Mouse (Mus musculus) neutrophil, adult 65 days (primary cell): ENCODE results near the gene Hoxa4. TPM values are rescaled to one million over a fixed set of nuclear protein-coding genes. Genes with fewer than 3 reads are reported as not detected.

Source experiments
- total RNA-seq: library from RNA; stranded (reverse); gene quantifications from 2 replicates; pipeline ENCODE4 v1.2.4, GENCODE M21; 2023

Hoxa4 gene
- total RNA-seq: 0.32 TPM in 1 of 2 replicates, not detected in the other

DNA sequence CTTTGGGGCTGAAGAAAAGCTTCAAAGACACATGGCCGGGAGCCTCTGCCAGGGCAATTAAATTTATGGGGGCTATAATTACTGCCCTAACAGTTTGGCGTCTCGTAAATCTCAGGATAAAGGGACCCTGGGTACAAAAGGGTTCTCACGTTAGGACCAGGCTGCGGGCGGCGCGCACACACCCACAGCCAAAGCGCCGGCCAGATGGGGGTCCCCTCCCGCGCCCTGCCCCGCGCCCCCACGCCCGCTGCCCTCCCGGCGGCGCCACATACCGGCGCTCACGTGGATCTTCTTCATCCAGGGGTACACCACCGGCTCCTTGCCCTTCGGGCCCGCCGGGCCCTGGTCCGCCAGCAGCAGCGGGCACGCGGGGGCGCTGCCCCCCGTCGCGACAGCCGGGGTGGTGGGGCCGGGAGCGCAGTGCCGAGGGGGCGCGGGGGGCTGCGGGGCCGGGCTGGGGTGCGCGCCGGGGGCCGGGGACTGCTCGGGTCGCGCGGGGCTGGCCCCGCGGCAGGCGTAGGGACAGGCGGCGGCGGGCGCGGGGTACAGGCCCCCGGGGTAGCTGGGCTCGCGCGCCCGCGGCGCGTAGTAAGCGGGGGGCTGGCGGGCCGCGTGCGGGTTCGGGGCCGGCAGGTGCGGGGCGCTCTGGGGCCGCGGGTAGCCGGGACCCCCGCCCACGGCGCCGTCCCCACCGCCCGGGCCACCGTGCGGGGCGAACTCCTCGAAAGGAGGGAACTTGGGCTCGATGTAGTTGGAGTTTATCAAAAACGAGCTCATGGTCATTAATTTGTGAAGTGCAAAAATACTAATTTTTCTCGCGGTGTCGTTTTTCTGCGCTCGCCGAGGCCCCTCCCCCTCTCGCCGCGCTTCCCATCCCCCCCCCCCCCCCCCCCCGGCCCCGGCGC, at the start of gene Hoxa4:
TSS of gene Hoxa4 (minus strand) at position 848 of the 905 bp plus-strand sequence.

DNA sequence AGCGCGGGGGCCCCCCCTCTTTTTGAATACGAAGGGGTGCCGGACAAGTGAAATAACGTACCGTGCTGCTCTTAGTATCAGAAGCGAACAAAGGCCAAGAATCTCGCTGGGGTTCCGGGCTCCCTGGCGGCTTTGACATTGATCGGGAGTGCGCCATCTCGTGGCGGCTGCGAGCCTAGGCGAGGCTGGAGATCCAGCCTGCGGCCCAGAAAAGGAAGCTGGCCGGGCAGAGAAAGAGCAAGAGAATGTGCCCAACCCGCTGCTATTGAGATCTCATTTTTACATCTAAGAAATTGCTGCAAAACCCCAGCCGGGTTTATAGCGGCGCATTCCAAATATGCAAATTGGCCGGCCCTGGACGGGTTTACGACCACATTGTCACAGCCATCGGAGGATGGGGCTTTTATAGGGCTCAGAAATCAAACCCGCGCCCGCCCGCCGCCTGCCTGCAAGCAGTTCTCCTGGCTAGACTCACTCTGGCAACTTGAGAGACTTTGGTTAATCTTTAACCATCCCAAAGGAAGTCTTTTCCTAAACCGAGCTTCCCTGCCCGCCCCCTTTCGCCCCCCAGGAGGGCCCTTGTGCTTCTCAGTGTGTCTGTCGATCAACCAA, 48.9 kb upstream of the Hoxa4 start, which contains the start of gene Hoxa10:
TSS of gene Hoxa10 (minus strand) at position 466 of the 612 bp plus-strand sequence.

DNA sequence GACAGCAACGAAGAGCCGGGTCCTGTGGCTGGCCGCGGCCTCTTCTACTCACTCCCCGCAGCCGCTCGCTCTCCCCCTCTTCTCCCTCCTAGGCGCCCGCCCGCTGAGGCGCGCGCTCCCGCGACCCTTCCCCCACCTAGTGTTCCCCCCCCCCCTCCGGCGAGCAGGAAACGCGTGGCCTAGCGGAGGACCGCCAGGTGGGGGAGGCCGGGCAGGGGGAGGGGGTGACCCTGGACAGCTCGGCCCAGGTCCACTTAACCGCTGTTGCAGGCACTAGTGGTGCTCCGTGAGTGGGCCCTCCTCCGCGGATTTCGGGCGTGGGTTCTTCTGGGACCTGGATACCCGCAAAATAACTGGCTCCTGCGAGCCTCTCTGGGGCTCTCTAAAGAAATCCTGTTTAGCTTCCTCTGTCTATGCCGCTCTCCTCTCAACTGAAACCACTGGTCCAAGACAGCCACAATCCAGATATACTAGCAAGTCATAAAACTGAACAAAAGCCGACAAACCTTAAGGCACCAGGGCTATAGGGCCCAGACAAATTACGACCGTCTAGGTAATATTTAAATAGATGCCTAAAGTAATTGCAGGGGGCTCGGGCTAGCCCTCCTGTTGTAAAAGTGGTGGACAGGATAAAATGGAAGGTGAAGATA, 39.1 kb upstream of the Hoxa4 start, which contains the start of gene Hoxa9:
TSS of gene Hoxa9 (minus strand) at position 574 of the 650 bp plus-strand sequence.

DNA sequence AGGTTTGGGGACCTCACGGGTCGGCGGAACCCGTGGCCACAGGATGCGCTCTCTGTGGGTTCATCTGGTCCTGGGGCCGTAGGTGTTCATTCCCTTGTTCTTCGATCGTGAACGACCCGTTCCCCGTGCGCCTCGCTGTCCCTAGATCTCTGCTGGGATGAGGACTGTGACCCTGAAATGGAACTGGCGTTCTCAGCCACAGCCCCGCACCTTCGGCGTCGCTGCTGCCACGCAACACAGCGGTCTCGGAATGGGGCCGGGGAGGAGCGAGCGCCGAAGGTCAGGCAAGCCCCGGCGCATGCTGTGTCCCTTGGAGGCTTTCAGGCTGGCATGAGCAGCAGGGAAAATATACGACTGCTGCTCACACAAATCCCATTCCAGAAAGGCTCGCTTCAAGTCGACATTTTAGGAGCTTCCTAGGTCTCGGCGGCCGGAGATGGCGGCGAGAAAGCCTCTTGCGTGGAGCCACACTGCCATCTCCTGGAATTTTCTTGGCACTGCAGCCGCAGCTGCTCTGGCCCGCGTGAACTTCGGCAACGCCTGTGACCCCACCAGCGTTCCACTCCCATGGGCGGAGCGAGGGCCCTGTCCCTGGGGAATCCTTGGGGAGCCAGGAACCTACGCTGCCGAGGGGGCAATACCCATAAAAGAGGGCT, 29.9 kb upstream of the Hoxa4 start, which contains the start of gene Hoxa7:
TSS of gene Hoxa7 (minus strand) at position 518 of the 656 bp plus-strand sequence.

DNA sequence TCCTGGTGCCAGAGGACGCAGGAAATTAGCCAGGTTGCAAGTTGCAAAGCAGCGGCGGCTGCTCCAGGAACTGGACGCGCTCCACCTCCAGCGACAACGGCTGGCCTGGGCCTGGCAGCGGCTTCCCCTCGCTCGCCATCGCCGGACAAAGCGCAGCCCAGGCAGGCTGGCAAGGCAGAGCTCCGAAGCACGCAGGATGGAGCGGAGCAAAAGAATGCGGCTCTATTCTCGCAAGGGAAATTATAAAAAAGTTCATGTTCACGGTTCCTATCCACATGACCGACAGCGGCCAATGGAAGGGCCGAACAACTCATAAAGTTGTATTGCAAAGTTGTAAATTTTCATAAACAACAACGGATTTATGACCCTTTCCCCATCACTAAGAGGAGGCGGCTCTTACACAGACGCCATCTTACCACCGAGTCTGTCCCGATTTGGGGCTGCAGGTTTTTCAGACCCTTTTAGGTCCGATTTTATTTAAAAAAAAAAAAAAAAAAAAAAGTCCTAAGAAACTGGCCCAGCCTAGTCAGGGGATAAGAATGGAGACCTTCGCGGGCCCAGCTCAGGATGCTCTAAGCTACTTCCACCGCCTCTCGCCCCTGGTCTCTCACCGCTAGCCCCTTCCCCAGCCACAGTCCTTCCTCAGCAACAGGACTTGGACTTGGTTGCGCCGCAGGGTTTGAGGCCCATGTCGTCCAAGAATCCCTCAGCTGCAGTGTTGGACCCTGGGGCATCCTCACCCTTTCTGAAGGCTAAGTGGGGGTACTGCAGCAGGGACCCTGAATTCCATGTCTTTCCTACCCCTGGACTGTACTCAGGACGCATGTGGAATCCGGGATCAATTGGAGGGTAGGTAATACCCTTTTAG, 21.8 kb upstream of the Hoxa4 start, which contains the start of the genes Hoxa3 and Gm28308:
TSS of gene Hoxa3 (minus strand) at position 218 of the 868 bp plus-strand sequence.
TSS of gene Gm28308 (minus strand) at position 221 of the 868 bp plus-strand sequence.

DNA sequence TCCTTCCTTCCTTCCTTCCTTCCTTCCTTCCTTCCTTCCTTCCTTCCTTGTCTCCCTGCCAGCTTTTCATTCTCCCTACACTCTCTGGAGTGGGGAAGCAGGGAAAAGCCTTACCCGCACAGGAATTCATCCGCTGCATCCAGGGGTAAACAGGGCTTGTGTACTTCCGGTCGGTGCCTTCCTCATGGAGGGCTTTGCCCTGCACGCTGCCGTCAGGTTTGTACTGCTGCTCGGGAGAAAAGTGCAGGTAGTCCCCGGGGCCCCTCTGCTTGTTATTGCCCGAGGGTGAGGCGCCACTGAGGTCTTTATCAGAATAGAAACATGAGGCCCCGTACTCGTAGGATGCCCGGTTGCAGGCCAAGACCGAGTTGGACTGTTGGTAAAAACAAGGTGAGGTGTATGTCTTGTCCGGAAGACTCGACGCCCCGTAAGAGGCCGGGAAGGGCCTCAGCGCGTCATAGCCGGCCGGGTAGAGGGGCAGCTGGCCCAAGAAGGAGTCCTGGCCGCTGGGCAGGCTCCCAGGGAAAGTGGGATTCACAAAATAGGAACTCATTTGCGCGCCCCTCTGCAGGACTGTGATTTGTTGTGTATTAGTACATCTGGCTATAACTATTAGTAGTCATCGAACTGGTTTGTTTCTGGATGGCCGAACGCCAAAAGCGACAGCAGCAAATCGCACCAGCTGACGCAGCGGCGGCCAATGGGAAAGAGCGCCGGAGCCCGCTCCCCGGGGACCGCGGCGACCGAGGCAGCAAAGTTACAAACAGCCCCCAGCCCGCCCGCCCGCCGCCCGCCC, 16.7 kb upstream of the Hoxa4 start, which contains the start of gene Hoxa6:
TSS of gene Hoxa6 (minus strand) at position 651 of the 796 bp plus-strand sequence.

DNA sequence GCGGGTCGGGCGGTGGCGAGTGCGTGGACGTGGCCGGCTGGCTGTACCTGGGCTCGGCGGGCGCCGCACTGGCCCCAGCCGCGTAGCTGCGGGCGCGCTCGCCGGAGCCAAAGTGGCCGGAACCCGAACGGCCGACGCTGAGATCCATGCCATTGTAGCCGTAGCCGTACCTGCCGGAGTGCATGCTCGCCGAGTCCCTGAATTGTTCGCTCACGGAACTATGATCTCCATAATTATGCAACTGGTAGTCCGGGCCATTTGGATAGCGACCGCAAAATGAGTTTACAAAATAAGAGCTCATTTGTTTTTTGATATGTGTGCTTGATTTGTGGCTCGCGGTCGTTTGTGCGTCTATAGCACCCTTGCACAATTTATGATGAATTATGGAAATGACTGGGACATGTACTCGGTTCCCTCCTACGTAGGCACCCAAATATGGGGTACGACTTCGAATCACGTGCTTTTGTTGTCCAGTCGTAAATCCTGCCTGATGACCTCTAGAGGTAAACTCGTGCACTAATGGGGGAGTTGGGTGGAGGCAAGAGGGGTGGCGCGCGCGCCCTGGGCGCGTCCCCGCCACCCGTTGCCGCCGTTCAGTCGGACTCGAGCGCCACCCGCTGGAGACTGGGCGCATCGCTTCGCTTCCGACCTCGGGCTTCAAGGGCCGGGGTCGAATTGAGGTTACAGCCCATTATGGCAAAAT, 12.6 kb upstream of the Hoxa4 start, which contains the start of gene Hoxa5:
TSS of gene Hoxa5 (minus strand) at position 538 of the 703 bp plus-strand sequence.

DNA sequence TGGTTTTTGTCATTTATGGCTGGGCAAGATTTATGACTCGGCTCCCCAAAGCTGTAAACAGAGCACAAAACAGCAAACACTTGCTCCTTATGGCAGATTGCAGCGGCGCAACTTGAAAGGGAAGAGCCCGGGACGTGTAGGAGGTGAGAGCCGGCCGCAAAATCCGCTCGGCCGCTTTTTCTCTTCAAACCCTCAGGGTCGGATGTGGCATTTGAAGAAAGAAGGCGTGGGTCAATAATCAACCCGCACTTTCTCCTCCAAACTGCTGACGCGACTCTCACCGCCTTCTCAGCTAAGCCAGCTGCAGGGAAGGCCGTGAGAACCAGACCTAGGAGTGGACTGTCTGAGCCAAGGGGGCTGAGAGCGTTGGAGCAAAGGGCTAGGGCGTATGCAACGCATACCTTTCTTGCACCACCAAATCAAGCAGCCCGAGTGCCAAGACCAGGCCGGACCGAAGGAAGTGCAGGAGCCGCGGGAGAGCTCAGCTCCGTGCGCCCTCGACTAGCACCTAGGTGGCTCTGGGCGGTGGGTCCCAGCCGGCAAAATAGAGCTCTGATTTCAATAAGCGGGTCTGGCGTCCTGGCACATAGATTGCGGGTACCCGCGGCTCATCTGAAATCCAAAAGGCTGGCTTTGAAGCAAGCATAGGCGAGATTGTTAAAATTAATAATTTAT, 14.4 kb downstream of the Hoxa4 start, which contains the start of gene 5730596B20Rik:
TSS of gene 5730596B20Rik (plus strand) at position 438 of the 675 bp plus-strand sequence.

DNA sequence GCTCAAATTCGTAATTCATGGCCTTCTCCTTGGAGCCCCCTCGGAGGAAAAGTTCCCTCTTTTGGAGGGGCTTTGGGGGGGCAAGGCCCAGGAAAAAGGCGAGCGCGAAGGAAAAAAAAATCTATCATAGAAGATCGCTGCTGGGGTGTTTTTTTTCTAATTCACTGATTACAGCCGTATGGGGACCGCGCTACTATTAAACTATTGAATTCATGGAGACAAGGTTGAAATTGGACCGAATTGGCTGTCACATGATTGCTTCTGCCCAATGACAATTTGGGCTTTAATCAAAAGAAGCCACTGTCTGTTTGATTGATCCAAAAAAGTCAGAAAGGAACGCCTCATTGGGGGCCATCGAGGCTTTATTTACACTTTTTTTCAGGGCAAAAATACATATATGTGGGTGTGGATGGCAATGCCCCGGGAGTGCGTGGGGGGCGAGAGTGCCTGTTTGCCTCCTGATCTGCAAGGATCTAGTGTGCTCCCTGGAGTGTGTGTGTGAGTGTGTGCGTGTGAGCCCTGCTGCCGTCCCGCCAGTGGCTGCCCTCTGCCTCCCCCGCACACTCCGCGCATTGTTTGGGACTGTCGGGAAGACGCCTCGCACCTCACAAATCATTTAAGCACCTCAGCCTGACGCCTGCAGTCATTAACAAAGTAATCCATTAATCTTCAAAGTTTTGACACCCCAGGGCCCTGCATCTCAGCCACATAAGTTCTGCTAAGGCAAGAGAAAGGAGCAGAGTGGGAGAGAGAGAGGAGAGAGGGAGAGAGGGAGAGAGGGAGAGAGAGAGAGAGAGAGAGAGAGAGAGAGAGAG, 26.7 kb downstream of the Hoxa4 start, which contains the start of gene Hoxa2:
TSS of gene Hoxa2 (minus strand) at position 206 of the 815 bp plus-strand sequence.

DNA sequence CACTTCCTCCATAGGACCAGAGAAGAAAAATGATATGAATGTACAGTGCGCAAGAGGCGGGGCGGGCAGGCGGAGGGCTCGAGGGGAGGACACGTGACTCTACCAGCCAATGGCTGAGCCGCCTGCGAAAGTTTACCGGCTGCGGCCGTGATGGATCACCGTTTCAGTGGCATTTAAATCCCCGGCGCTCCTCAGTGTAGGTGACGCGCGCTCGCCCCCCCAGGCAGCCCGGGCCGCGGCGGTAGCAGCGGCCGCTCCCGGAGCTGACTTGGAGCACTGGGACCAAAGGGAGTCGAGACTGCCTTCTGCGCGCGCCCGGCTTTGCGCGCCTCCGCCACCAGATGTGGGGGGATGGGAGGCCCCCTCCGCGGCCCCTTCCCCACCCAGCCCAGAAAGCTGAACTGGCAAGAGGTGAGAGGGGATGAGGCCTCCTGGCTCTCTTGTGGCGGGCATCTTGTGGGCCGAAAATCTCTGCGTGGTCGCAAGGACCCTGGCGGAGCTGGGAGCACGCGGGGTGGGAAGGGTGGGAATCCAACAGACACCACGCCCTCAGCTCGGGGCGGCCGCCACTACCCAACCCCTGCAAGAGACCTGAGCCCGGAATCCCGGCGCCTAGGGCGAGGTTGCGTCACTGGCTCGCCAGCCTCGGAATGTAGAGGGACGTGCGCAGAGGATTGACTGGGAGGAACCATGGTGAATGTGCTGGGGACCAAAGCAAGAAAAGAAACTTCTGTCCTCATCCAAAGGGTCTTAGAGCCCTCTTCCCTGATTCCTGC, 33.1 kb downstream of the Hoxa4 start, which contains the start of gene Hoxa1:
TSS of gene Hoxa1 (minus strand) at position 42 of the 776 bp plus-strand sequence.

Other genes with a start within 250 kb of the Hoxa4 start
- gene Skap2, start 179.2 kb downstream of the Hoxa4 start, total RNA-seq: 214 and 275 TPM in 2 replicates
- gene Hoxa1, start 33.4 kb downstream of the Hoxa4 start, total RNA-seq: not detected in 2 replicates
- not detected in 2 replicates for gene Hoxa2, start 26.9 kb downstream of the Hoxa4 start, total RNA-seq
- not detected in 2 replicates for gene 5730596B20Rik, start 14.3 kb downstream of the Hoxa4 start, total RNA-seq
- gene Hoxa5, start 12.8 kb upstream of the Hoxa4 start, total RNA-seq: 0.25 TPM in 1 of 2 replicates, not detected in the other
- not detected in 2 replicates for gene Hoxa6, start 17.0 kb upstream of the Hoxa4 start, total RNA-seq
- gene Hoxa3, start 21.6 kb upstream of the Hoxa4 start, total RNA-seq: not detected in 2 replicates
- gene Gm28308, start 21.6 kb upstream of the Hoxa4 start, total RNA-seq: not detected in 2 replicates
- not detected in 2 replicates for gene Hoxa7, start 30.1 kb upstream of the Hoxa4 start, total RNA-seq
- gene Hoxa9, start 39.3 kb upstream of the Hoxa4 start, total RNA-seq: 0.22 TPM in 1 of 2 replicates, not detected in the other
- gene Hoxa10, start 49.1 kb upstream of the Hoxa4 start, total RNA-seq: not detected in 2 replicates
- gene Hoxa11, start 54.1 kb upstream of the Hoxa4 start, total RNA-seq: not detected in 2 replicates
- gene Hoxa13, start 69.1 kb upstream of the Hoxa4 start, total RNA-seq: not detected in 2 replicates
- not detected in 2 replicates for gene Evx1, start 121.7 kb upstream of the Hoxa4 start, total RNA-seq